Mouse (Mus musculus): ENCODE data around the gene Rps18. TPM values are rescaled to one million over a fixed set of nuclear protein-coding genes. Genes with fewer than 3 reads are reported as not detected.

The Rps18 gene
- total and polyA plus RNA-seq, 3 experiments = 194 to 420 (median 364) TPM

- Histone ChIP-seq H3K27ac (no peak overlapping the region), H3K79me2 (replicated peaks; ENCODE audit: control insufficient read depth, insufficient read depth, low read length) (peaks cover 3% of the 10 kb centered on the region; the same call in 1 of the 2 replicates), H3K4me1 (ENCODE audit: control insufficient read depth, insufficient read depth, low read length) (peaks cover 4% of the 10 kb centered on the region; the same call in 1 of the 2 replicates), H3K36me3 (ENCODE audit: control insufficient read depth, insufficient read depth, low read length) (no peaks in the 10 kb centered on the region; the same call in 1 of the 2 replicates), H3K9ac (ENCODE audit: low read depth, low read length) (no peak overlapping the region), H3K4me3 (no peak overlapping the region), H3K27me3 (ENCODE audit: control insufficient read depth, insufficient read depth, low read length) (no peaks in the 10 kb centered on the region)
- no peak for DNase-seq
- 84% methylated on average over 21 of the region's 21 CpGs for WGBS
- intact Hi-C loops (cut with DNase I) = loop anchor here (10.0 kb wide), 1 partner anchor 669 kb away; the partner anchor contains the start of genes Ager and Pbx2
- TF ChIP-seq CTCF (IDR thresholded peaks at IDR 0.05) (0 out of 2 replicates have a peak, but pooled peaks have one; percentile 10), POLR2A (IDR thresholded peaks at IDR 0.05; ENCODE audit: insufficient read depth, low read depth, low read length) (no peak)
These were observed 30.2 kb downstream of the Rps18 start for GRCm38 (mm10) chr17:33925406-33926116.

- H3K36me3 ChIP-seq (ENCODE audit: control insufficient read depth, insufficient read depth, low read length) = no peaks in the 10 kb centered on the region; the same call in 1 of the 2 replicates
- H3K79me2 ChIP-seq (replicated peaks; ENCODE audit: control insufficient read depth, insufficient read depth, low read length) = peaks cover 3% of the 10 kb centered on the region; the same call in 1 of the 2 replicates
- TF ChIP-seq CTCF (IDR thresholded peaks at IDR 0.05) = peak; percentile 51
- no peak for TF ChIP-seq POLR2A (IDR thresholded peaks at IDR 0.05; ENCODE audit: insufficient read depth, low read depth, low read length)
- WGBS = 91% methylated on average over 10 of the region's 10 CpGs
- no peak overlapping the region for H3K4me3 ChIP-seq
- no peak overlapping the region for H3K9ac ChIP-seq (ENCODE audit: low read depth, low read length)
- DNase-seq = no peak
- no peak overlapping the region for H3K27ac ChIP-seq
- peaks cover 4% of the 10 kb centered on the region; the same call in 1 of the 2 replicates for H3K4me1 ChIP-seq (ENCODE audit: control insufficient read depth, insufficient read depth, low read length)
- intact Hi-C loops (cut with DNase I) = loop anchor here (10.0 kb wide), 1 partner anchor 670 kb away; the partner anchor contains the start of genes Ager and Pbx2
- H3K27me3 ChIP-seq (ENCODE audit: control insufficient read depth, insufficient read depth, low read length) = no peaks in the 10 kb centered on the region
These were observed 31.1 kb downstream of the Rps18 start for GRCm38 (mm10) chr17:33924577-33925283.

GRCm38 (mm10) chr17:33921361-33921760 is 34.4 kb downstream of the Rps18 start:
- no peak overlapping the region for H3K27ac ChIP-seq
- H3K9ac ChIP-seq (ENCODE audit: low read depth, low read length) = no peak overlapping the region
- H3K4me1 ChIP-seq (ENCODE audit: control insufficient read depth, insufficient read depth, low read length) = peaks cover 3% of the 10 kb centered on the region
- no peaks in the 10 kb centered on the region for H3K36me3 ChIP-seq (ENCODE audit: control insufficient read depth, insufficient read depth, low read length)
- no peak for TF ChIP-seq EP300 (IDR thresholded peaks at IDR 0.05; ENCODE audit: insufficient read depth, low read depth, low read length)
- TF ChIP-seq POLR2A (IDR thresholded peaks at IDR 0.05; ENCODE audit: insufficient read depth, low read depth, low read length) = no peak
- no peak for TF ChIP-seq CTCF (IDR thresholded peaks at IDR 0.05)
- peaks cover 3% of the 10 kb centered on the region; the same call in 1 of the 2 replicates for H3K79me2 ChIP-seq (replicated peaks; ENCODE audit: control insufficient read depth, insufficient read depth, low read length)
- intact Hi-C loops (cut with DNase I) = loop anchor here (2.0 to 10.0 kb wide), 2 partner anchors 25 to 673 kb away; partner anchors contain the start of genes Ager and Pbx2
- H3K27me3 ChIP-seq (ENCODE audit: control insufficient read depth, insufficient read depth, low read length) = no peaks in the 10 kb centered on the region
- DNase-seq = no peak
- WGBS = 84% methylated on average over 7 of the region's 7 CpGs
- H3K4me3 ChIP-seq = no peak overlapping the region

- under 1% methylated on average over 36 of the region's 36 CpGs for WGBS
- intact Hi-C loops (cut with DNase I) = loop anchor here (1.0 to 10.0 kb wide), 3 partner anchors 9 to 674 kb away; partner anchors contain the start of genes Ager, Pbx2 and Rgl2
- Histone ChIP-seq H3K27ac (peak overlapping the region; percentile 92), H3K9ac (ENCODE audit: low read depth, low read length) (peak overlapping the region; percentile 85), H3K27me3 (ENCODE audit: control insufficient read depth, insufficient read depth, low read length) (no peaks in the 10 kb centered on the region), H3K36me3 (ENCODE audit: control insufficient read depth, insufficient read depth, low read length) (no peaks in the 10 kb centered on the region), H3K4me1 (ENCODE audit: control insufficient read depth, insufficient read depth, low read length) (peaks cover 3% of the 10 kb centered on the region), H3K79me2 (replicated peaks; ENCODE audit: control insufficient read depth, insufficient read depth, low read length) (peaks cover 1% of the 10 kb centered on the region; the same call in 1 of the 2 replicates), H3K4me3 (peak overlapping the region; percentile 75)
- TF ChIP-seq POLR2A (IDR thresholded peaks at IDR 0.05; ENCODE audit: insufficient read depth, low read depth, low read length) (no peak), CTCF (IDR thresholded peaks at IDR 0.05) (peak; percentile 96), EP300 (IDR thresholded peaks at IDR 0.05; ENCODE audit: insufficient read depth, low read depth, low read length) (peak; percentile 70; the same call in 1 of the 2 replicates)
- peak; percentile 86 to 87 for DNase-seq
These were observed 35.3 kb downstream of the Rps18 start for GRCm38 (mm10) chr17:33920282-33921097.
